Mouse (Mus musculus) monocyte, adult 2 months (primary cell): ENCODE data around the gene Armc10.
"Not testable (repeated sequence)": the region's sequence is repeated elsewhere in the genome, so short reads cannot be mapped to it uniquely, and the experiment has no call there.

Experiments
- DNase-seq, 2 experiments: peaks; one replicate each; pipeline ENCODE4 v3.0.0; 2022; ENCODE audit warnings: low spot score in 2 of 2, low read depth in 1 of 2

Gene Armc10

DNA sequence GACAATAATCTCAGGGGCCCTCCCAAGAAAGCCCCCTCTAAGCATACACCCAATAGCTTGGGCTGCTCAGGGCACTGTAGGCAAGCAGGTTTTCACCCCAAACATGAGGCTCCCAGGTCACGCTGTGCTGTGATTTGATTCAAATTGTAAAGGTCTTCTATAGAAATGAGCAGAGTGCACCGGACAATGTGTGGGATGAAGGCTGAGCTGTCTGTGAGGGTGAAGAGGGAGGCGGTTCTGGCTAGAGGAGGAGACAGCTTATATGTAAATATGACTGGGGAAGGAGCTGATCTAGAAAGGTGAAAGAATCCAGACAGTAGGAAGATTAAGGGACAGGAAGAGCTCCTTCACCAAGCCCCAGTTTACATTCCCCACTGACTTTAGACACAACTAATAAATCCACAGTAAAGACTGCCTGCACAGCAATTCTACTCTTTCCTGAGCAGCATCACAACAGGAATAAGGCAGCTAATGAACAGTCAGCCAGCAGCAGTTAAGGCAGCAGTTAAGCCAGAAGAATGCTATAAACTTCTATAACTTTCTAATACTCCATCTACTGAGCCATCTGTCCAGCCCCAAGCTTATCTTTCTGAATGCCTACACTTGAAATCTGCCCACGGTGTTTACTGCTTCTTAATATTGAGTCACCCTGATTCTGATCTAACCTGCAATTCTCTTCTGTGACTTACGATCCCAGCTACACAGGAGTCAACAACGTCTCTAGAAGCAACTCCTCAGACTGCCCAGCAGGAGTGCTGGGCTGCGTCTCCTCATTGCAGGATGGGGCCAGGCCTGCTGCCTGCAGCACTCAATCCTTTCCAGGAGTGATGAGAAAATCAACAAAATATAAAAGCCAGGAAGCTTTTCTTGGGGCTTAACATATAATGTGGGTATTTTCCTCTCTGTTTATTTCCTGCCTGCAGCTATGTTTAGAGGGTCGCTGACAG, 21.9 kb downstream of the Armc10 start:
- no peak for DNase-seq

DNA sequence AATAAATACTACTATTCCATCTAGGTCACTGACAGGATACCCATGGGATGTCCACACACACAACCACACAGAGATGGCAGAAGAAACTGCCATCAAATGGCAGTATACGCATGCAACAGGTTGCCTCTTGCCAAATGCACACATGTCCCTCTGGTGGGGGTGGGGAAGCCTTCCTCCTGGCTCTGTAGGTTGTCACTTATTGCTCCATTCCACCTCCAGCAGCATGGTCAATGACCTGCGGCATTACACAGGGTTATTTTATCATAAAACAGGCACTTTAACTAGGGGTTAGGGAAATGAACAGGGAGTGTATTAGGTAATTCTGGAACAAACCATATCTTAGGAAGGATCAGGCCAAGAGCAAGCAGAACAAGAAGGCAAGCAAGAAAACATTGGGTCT, 23.7 kb downstream of the Armc10 start:
- DNase-seq: no peak

DNA sequence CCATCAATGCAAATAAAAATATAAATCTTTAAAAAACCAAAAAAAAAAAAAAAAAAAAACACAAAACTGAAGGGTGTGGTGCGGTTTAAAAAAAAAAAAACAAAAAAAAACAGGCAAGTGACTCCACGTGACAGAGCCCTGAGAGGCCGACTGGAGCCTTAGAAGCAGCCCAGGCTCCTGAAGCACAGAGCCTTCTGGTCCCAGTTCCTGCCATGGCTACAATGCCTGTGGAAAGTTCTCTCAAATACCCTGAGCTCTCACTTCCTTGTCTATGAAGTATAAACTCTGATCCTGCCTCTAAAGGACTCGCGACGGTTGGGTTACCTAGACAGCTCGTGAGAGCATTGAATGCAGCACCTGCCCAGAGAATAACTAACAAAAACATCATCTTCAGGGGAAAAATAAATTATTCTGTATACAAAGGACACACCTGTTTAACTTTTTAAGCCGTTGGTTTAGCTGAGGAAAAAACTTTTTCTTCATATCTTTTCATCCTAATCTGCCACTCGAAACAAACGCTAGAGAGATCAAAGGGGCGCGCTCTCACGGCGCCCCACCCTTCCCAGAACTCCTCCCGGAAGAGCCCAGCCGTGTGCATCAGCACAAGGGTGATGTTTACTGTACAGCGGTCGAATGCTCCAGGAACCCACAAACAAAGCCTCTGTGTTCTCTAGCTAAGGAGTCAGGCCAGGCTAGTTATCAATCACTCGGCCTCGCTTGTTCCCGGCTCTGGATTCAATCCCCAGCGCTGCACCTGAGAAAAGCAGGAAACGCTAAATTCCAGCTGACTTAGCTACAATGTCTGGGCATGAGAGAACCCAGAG, 27.4 kb downstream of the Armc10 start:
- no peak for DNase-seq

DNA sequence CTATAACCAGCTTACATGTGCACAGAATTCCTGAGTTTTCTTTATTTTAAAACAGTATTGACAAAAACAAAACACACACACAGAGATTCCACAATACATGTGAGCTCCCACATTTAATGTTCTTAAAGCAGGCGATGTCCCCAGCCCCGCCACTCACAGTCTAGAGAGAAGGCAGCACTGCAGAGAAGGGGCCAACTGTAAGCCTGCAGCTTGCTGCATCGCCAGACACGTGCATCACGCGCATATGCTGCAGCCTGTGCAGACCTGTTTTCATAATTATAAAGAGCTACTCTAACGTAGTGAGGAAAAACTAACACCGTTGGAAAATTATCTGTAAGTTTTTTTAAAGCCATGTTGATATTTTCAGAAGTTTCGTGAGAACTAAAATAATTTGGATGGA, 28.1 kb downstream of the Armc10 start:
- DNase-seq: no peak

DNA sequence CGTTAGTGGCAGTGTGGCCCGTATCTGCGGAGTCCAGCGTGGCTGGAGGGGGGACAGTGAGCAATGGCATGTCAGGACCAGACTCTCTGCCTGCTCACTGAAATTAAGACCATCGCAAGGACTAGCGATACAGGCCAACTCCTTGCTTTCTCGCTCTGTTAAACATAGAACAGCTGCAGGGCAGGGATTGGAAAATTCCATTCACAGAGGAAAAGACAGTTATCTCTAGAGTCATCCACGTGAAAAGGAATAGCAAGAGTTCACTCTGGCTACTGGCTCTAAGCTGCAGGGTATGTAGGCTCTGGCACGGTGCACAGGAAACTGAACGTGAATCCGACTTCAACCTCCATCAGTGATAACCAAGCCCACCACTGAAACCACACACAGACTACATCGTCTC, 29.4 kb downstream of the Armc10 start:
- no peak for DNase-seq

DNA sequence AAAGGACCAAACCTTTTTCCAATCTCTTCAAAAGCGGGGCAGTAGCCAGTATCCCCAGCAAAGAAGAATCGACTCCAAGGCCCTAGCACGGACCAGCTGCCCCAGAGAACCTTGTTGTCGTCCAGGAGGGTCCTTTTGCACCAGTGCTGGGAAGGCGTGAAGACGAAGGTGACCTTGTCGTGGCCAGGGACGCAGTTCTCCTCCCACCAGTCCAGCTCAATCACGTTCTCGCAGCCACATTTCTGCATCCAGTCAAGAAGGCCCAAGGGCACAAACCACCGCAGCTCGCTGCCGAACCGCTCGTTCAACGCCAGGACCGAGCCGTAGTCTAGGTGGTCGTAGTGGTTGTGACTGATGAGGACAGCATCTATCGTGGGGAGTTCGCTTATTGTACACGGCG, 29.9 kb downstream of the Armc10 start:
- no peak for DNase-seq

DNA sequence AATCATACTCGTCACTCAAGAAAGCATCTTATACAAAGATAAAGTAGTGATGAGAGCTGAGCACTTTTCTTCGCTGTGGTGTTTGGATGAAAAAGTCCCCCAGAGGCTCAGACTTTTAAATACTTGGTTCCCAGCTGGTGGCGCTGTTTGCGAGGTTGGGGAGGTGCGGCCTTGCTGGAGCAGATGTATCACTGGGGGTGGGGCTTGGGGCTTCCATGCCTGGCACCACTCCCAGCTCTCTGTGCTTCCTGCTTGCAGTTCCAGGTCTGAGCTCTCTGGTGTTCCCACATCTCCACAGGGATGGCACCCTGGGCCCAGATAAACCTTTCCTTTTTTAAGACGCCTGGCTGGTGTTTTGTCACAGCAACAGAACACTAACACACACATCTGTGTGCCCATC, 32.3 kb downstream of the Armc10 start:
- no peak for DNase-seq

DNA sequence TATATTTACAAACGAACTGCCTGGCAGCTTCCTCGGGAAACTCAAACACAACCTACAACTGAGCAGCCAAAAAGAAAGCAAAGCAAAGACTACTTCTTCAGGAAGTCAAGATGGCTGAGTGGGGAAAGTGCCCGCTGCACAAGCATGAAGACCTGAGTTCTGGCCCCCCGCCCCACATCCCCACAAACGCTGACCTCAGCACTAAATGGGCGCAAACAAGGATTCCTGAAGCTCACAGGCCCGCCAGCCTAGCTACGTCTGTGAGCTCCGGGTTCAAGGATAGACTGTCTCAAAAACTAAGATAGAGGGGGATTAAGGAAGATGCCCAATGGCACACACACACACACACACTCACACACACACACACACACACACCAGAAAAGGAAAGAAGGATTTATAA, 32.8 kb downstream of the Armc10 start:
- no peak for DNase-seq

DNA sequence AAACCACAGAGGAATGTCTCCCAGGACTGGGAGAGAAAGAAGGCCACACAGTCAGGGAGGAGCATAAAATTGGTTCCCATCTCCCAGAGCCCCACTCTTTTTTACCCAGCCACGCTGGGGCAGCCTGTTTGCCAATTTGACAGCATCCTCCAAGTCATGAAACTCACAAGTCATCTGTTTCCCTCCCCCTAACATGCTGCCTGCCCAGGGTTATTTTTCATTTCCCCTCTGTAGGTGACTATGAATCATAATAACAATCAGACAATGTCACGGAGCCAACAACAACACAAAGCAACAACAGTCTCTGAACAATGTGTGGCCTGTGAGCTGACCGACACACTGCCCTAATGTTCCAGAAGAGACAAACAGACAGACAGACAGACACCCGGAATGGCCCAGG, 34.4 kb downstream of the Armc10 start:
- DNase-seq: no peak

DNA sequence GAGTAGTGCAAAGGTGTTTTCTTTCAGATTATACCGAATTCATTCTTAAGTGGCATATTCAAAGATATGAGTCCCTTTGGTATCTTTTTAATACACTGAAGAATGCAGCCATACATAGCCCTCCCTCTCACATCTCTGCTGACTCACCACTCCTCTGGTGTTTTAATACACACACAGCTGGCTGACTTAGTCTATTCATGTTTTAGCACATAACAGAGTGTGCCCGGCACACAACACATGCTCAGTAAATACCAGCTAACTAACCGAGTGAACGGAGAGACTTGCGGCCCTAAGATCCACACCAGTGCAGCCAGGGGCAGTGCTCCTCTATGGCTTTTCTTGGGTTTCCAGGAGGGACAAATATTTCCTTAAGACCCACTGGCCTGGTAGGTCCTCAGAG, 35.3 kb downstream of the Armc10 start:
- DNase-seq: no peak

DNA sequence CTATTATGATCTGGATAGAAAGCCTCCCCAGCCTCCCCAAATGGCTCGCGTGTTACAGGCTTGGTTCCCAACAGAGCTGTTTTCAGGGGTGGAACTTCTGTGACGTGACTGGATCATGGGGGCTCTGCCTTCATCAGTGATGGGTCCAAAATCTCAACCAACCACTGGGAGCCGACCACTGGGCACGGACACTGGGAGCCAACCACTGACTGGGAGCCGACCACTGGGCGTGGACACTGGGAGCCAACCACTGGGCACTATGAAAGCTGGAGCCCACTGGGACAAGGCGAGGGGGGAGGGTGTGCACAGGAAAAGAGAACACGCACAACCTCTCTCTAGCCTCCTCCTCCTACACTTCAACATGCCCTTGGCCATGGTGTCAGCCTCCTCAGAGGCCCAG, 38.2 kb downstream of the Armc10 start:
- no peak for DNase-seq

DNA sequence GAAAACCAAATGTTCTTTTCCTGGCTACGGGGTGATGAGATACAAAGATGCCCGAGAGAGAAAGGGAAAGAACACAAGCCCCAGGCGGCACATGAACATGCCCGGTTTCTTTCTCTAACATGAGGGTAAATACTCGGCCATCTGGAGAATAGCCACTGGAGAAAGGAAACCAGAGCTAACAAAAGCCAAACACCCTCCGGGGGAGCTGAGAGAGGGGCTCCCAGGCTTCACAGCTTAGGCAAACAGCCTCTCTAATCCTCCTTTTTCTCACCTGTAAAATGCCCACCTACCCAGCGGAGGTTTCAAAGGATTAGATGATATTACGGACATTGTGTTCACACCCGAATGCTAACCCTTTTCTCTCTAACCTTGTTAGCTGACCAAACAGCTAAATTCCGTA, 39.4 kb downstream of the Armc10 start:
- no peak for DNase-seq

DNA sequence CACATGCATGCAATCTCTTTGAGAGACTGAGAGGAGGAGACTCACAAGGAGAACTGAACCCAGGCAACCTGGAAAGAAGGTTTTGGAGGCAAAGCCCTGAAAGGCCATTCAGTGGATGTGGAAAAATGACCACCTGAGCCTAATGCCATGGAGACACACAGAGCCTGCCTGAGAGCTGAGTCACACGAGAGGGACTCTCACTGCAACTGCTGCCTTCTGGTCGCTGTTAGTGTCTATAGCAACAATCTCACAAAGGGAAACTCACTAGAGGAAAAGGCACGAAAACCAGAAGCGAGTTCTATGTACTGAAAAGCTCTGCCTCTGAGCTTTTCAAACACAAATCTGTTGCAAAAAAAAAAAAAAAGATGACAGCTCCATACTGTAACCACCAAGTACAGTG, 41.4 kb downstream of the Armc10 start:
- no peak for DNase-seq

DNA sequence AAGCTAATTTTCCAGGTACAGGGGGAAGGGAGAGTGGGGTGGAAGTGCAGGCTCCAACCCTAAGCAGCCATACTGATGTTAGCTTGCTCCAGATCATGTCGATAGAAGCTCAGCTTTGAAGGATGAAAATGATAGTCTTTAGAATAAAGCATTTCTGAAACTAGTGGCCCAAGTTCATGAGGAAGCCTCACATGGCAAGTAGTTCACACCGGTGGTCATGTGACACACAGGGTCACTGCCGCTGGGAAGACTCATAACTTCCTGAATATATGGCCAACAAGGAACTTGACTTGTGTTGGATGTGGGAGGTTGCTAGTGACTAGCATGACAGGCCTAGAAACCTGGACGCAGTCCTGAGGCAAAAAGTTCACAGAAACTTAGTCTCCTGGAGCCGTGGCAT, 46.6 kb downstream of the Armc10 start:
- no peak for DNase-seq

DNA sequence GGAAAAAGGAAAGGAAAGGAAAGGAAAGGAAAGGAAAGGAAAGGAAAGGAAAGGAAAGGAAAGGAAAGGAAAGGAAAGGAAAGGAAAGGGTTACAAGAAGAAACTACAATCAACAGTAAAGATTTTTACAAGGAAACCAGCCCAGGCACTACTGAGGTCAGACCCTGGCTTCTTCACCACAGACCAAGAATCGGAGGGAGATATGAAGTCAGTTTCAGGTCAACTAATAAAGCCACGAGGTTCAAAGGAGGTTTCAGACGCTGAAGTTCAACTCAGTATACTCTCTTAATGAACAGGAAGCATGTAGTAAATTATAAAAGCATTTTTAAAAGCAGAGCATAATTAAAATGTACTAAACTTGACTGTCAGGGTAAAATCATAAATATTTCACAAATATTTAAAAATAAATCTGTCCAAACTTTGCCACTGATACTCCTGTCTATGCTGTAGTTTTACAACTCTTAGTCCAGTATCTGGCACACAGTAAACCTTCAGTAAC, 47.8 kb downstream of the Armc10 start:
- DNase-seq: no peak

DNA sequence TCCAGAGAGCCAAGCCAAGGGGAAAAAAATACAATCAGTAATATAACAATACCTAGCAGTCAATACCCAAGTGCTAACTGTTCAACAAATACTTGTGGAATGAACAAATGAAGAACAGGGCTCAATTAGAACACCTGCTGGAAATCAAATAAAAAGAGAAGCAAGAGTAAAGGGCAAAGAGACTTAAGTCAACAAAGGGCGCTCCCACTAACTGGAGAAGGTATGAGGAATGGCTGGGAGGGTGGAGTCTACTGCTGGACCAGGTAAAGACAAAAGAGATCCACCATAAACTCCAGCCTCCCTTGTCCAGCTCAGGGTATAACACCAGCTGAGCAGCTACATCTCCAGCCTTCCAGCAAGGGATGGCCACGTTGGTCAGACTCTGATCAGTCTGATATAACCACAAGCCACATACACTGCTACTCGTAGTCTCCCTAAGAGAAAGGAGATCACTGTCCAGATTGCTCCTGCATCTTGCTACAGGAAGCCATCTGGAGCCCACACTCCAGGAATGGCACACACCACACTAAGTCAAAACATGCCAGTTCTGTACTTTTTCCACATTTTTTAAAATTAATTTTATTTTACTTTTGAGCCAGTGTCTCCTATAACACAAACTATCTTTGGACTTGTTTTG, 49.4 kb downstream of the Armc10 start:
- DNase-seq: no peak

DNA sequence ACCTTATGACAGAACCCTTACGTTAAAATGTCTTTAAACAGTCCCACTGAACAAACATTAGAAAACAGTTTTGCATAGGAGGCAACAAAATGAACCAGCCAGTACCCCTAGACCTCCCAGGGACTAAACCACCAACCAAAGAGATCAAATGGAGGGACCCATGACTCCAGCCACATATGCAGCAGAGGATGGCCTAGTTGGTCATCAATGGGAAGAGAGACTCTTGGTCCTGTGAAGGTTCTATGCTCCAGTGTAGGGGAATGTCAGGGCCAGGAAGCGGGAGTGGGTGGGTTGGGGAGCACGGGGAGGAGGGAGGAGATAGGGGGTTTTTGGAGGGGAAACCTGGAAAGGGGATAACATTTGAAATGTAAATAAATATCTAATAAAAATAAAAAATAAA, 53.9 kb downstream of the Armc10 start:
- not testable (repeated sequence) for DNase-seq

DNA sequence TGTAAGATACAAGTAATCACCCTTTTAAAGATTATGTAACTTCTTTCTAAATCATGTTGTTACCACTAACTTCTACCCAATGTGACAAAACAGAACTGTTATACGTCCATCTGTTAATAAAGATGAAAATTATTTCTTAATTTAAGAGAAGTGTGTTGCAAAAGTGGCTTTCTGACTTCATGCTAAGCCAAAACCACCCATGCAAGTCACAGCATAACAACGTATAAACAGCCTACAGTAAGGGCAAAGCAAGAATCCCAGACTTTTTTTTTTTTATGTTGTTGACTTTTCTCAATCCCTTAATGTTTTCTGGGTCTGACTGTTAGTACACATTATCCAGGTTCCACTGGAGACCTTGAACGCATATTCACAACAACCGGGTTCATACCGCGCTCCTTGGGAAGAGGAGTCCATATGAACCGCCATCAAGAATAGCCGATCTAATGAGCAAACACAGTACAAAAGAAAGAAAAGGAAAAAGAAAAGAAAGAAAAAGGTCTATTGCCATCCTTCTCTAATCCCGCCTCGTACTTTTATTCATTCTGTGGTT, 54.7 kb downstream of the Armc10 start:
- DNase-seq: no peak

DNA sequence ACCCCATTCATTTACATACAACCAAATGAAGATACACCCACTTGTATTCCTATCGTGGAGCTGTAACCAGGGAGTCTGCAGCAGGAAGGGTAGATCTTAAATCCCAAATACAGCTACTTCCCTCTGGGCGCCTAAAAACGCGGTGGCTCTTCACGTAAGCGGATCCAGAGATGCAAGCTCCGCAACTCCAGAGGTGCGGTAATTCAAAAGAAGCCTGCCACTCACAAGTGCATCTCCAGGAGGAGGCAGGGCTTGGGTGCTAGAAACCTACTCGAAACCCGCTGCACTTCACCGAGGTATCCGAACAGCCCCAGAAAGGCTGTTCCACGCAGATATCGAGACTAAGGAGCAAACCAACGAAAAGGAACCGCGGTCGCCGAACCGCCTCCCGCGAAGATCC, 55.3 kb downstream of the Armc10 start:
- DNase-seq: no peak

DNA sequence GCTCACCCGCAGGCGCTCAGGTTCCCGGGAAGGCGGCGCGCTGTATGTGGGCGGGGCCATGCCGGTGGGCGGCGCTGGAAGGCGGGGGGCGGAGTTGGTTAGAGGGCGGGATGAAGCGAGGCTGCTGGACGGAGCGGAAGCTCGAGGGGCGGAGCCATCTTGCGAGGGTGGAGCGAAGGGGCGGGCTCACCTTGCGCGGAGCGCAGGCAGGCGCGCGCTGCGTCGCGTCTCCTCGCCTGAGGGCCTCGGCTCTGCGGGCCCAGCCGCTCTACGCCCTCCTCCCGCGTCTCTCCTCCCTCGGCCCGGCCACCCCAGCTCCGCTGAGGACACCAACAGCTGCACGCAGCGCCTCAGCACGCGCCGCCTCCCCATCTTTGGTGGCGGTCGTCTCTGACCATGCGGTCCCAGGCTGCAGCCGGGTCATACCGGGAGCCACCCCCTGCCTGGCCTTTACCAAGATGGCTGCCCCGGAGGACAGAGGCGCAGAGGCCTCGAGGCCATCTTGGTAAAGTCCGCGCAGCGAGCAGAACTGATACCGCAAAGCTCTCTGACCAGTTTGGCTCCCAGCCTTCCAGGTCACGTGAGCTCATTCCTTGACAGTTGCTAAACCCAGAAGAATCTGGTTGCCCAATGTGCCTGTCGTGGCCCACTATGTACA, 55.9 kb downstream of the Armc10 start, which contains the start of gene Napepld:
Gene Napepld (minus strand): TSS at position 46 of the 658 bp plus-strand sequence.
- DNase-seq: peak; percentile 96 to 99

DNA sequence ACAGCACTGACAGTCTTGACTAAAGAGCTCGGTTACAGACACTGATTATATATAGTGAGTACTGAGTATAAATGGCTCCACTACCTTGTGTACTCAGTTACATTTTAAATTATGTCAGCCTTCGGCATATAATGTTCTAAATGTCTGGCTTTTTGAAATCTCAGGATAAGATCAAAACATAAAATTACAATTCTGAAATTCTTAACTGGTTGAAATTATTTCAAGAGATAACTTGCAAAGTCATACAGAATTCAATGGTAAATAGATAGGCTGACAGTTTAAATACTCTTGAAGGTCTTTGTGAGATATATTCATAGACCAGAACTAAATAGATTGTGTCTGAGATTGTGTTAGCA, 56.4 kb downstream of the Armc10 start:
- no peak for DNase-seq
